Mouse (Mus musculus): Measurements from ENCODE around the gene Hecw2. TPM values are rescaled to one million over a fixed set of nuclear protein-coding genes. Genes with fewer than 3 reads are reported as not detected.
A peak's percentile ranks its signal among the peaks of the same experiment; 100 is the strongest.

Hecw2 gene
- polyA plus RNA-seq, 1 experiment from 2014 or later, result 0.52 TPM

- Histone ChIP-seq H3K4me3 (replicated peaks) (no peak overlapping the region), H3K9me3 (replicated peaks) (no peaks in the 10 kb centered on the region), H3K4me1 (replicated peaks) (no peaks in the 10 kb centered on the region), H3K27me3 (no peaks in the 10 kb centered on the region), H3K36me3 (replicated peaks) (no peaks in the 10 kb centered on the region), H3K4me2 (no peak overlapping the region), H3K9ac (no peak overlapping the region), H3K27ac (replicated peaks) (no peak overlapping the region)
- ATAC-seq (ENCODE audit: insufficient read depth), result no peak
- WGBS (ENCODE audit: insufficient replicate concordance), result 32% methylated on average over 2 of the region's 2 CpGs
These were observed 261.7 kb downstream of the Hecw2 start for GRCm38 (mm10) chr1:53933308-53933707.

GRCm38 (mm10) chr1:53931314-53931713 is 263.7 kb downstream of the Hecw2 start:
- Histone ChIP-seq H3K9me3 (replicated peaks) (no peaks in the 10 kb centered on the region), H3K4me3 (replicated peaks) (no peak overlapping the region), H3K4me1 (replicated peaks) (no peaks in the 10 kb centered on the region), H3K27ac (replicated peaks) (no peak overlapping the region), H3K27me3 (no peaks in the 10 kb centered on the region), H3K9ac (no peak overlapping the region), H3K4me2 (no peak overlapping the region), H3K36me3 (replicated peaks) (no peaks in the 10 kb centered on the region)
- ATAC-seq (ENCODE audit: insufficient read depth), result no peak
- WGBS (ENCODE audit: insufficient replicate concordance), result 30% methylated on average over 3 of the region's 3 CpGs

- no peak overlapping the region for H3K9ac ChIP-seq
- ATAC-seq (ENCODE audit: insufficient read depth), result no peak
- WGBS (ENCODE audit: insufficient replicate concordance), result 24% methylated on average over 4 of the region's 4 CpGs
- H3K27ac ChIP-seq (replicated peaks), result no peak overlapping the region
- no peak overlapping the region for H3K4me2 ChIP-seq
- no peaks in the 10 kb centered on the region for H3K4me1 ChIP-seq (replicated peaks)
- no peaks in the 10 kb centered on the region for H3K27me3 ChIP-seq
- no peaks in the 10 kb centered on the region for H3K9me3 ChIP-seq (replicated peaks)
- no peak overlapping the region for H3K4me3 ChIP-seq (replicated peaks)
- no peaks in the 10 kb centered on the region for H3K36me3 ChIP-seq (replicated peaks)
These were observed 267.4 kb downstream of the Hecw2 start for GRCm38 (mm10) chr1:53927605-53928004.

- H3K36me3 ChIP-seq (replicated peaks), result no peaks in the 10 kb centered on the region
- H3K27ac ChIP-seq (replicated peaks), result no peak overlapping the region
- 62% methylated on average over 18 of the region's 18 CpGs for WGBS (ENCODE audit: insufficient replicate concordance)
- no peak overlapping the region for H3K4me3 ChIP-seq (replicated peaks)
- no peak overlapping the region for H3K4me2 ChIP-seq
- no peak for ATAC-seq (ENCODE audit: insufficient read depth)
- H3K9me3 ChIP-seq (replicated peaks), result no peaks in the 10 kb centered on the region
- H3K4me1 ChIP-seq (replicated peaks), result no peaks in the 10 kb centered on the region
- H3K9ac ChIP-seq, result no peak overlapping the region
- no peaks in the 10 kb centered on the region for H3K27me3 ChIP-seq
These were observed 269.6 kb downstream of the Hecw2 start for GRCm38 (mm10) chr1:53925149-53925901.

- Histone ChIP-seq H3K27me3 (no peaks in the 10 kb centered on the region), H3K4me3 (replicated peaks) (no peak overlapping the region), H3K4me1 (replicated peaks) (no peaks in the 10 kb centered on the region), H3K27ac (replicated peaks) (no peak overlapping the region), H3K36me3 (replicated peaks) (no peaks in the 10 kb centered on the region), H3K4me2 (no peak overlapping the region), H3K9ac (no peak overlapping the region), H3K9me3 (replicated peaks) (no peaks in the 10 kb centered on the region)
- no peak for ATAC-seq (ENCODE audit: insufficient read depth)
- 69% methylated on average over 3 of the region's 3 CpGs for WGBS (ENCODE audit: insufficient replicate concordance)
These were observed 283.1 kb downstream of the Hecw2 start for GRCm38 (mm10) chr1:53911848-53912247.

GRCm38 (mm10) chr1:53910251-53910650 is 284.7 kb downstream of the Hecw2 start:
- WGBS (ENCODE audit: insufficient replicate concordance), result 45% methylated on average over 1 of the region's 1 CpGs
- H3K4me3 ChIP-seq (replicated peaks), result no peak overlapping the region
- H3K27ac ChIP-seq (replicated peaks), result no peak overlapping the region
- H3K27me3 ChIP-seq, result no peaks in the 10 kb centered on the region
- H3K9ac ChIP-seq, result no peak overlapping the region
- H3K4me1 ChIP-seq (replicated peaks), result no peaks in the 10 kb centered on the region
- no peak overlapping the region for H3K4me2 ChIP-seq
- H3K36me3 ChIP-seq (replicated peaks), result no peaks in the 10 kb centered on the region
- ATAC-seq (ENCODE audit: insufficient read depth), result peak; percentile 65
- no peaks in the 10 kb centered on the region for H3K9me3 ChIP-seq (replicated peaks)

GRCm38 (mm10) chr1:53909118-53909517 is 285.9 kb downstream of the Hecw2 start:
- 11% methylated on average over 3 of the region's 3 CpGs for WGBS (ENCODE audit: insufficient replicate concordance)
- H3K36me3 ChIP-seq (replicated peaks), result no peaks in the 10 kb centered on the region
- no peak overlapping the region for H3K4me3 ChIP-seq (replicated peaks)
- no peaks in the 10 kb centered on the region for H3K4me1 ChIP-seq (replicated peaks)
- no peaks in the 10 kb centered on the region for H3K9me3 ChIP-seq (replicated peaks)
- no peaks in the 10 kb centered on the region for H3K27me3 ChIP-seq
- no peak for ATAC-seq (ENCODE audit: insufficient read depth)
- no peak overlapping the region for H3K9ac ChIP-seq
- no peak overlapping the region for H3K27ac ChIP-seq (replicated peaks)
- H3K4me2 ChIP-seq, result no peak overlapping the region

- no peak for ATAC-seq (ENCODE audit: insufficient read depth)
- Histone ChIP-seq H3K4me3 (replicated peaks) (no peak overlapping the region), H3K9ac (no peak overlapping the region), H3K27ac (replicated peaks) (no peak overlapping the region), H3K9me3 (replicated peaks) (no peaks in the 10 kb centered on the region), H3K4me1 (replicated peaks) (no peaks in the 10 kb centered on the region), H3K36me3 (replicated peaks) (no peaks in the 10 kb centered on the region), H3K27me3 (no peaks in the 10 kb centered on the region), H3K4me2 (no peak overlapping the region)
- WGBS (ENCODE audit: insufficient replicate concordance), result 19% methylated on average over 3 of the region's 3 CpGs
These were observed 288.8 kb downstream of the Hecw2 start for GRCm38 (mm10) chr1:53906175-53906574.

GRCm38 (mm10) chr1:53900416-53900815 is 294.6 kb downstream of the Hecw2 start:
- Histone ChIP-seq H3K4me2 (no peak overlapping the region), H3K36me3 (replicated peaks) (no peaks in the 10 kb centered on the region), H3K4me1 (replicated peaks) (no peaks in the 10 kb centered on the region), H3K9me3 (replicated peaks) (no peaks in the 10 kb centered on the region), H3K9ac (no peak overlapping the region), H3K4me3 (replicated peaks) (no peak overlapping the region), H3K27me3 (no peaks in the 10 kb centered on the region), H3K27ac (replicated peaks) (no peak overlapping the region)
- WGBS (ENCODE audit: insufficient replicate concordance), result 60% methylated on average over 2 of the region's 2 CpGs
- ATAC-seq (ENCODE audit: insufficient read depth), result no peak

- H3K9me3 ChIP-seq (replicated peaks), result no peaks in the 10 kb centered on the region
- no peak overlapping the region for H3K4me2 ChIP-seq
- H3K9ac ChIP-seq, result no peak overlapping the region
- H3K36me3 ChIP-seq (replicated peaks), result no peaks in the 10 kb centered on the region
- WGBS (ENCODE audit: insufficient replicate concordance), result 69% methylated on average over 5 of the region's 5 CpGs
- no peaks in the 10 kb centered on the region for H3K4me1 ChIP-seq (replicated peaks)
- no peak overlapping the region for H3K27ac ChIP-seq (replicated peaks)
- no peak overlapping the region for H3K4me3 ChIP-seq (replicated peaks)
- ATAC-seq (ENCODE audit: insufficient read depth), result no peak
- no peaks in the 10 kb centered on the region for H3K27me3 ChIP-seq
These were observed 300.7 kb downstream of the Hecw2 start for GRCm38 (mm10) chr1:53894299-53894698.

- no peak for ATAC-seq (ENCODE audit: insufficient read depth)
- H3K4me2 ChIP-seq, result no peak overlapping the region
- H3K36me3 ChIP-seq (replicated peaks), result no peaks in the 10 kb centered on the region
- H3K4me1 ChIP-seq (replicated peaks), result no peaks in the 10 kb centered on the region
- no peaks in the 10 kb centered on the region for H3K27me3 ChIP-seq
- 29% methylated on average over 3 of the region's 3 CpGs for WGBS (ENCODE audit: insufficient replicate concordance)
- no peak overlapping the region for H3K4me3 ChIP-seq (replicated peaks)
- no peak overlapping the region for H3K27ac ChIP-seq (replicated peaks)
- no peaks in the 10 kb centered on the region for H3K9me3 ChIP-seq (replicated peaks)
- H3K9ac ChIP-seq, result no peak overlapping the region
These were observed 304.6 kb downstream of the Hecw2 start for GRCm38 (mm10) chr1:53890380-53890779.

- Histone ChIP-seq H3K27ac (replicated peaks) (no peak overlapping the region), H3K4me2 (no peak overlapping the region), H3K36me3 (replicated peaks) (no peaks in the 10 kb centered on the region), H3K4me3 (replicated peaks) (no peak overlapping the region), H3K9me3 (replicated peaks) (no peaks in the 10 kb centered on the region), H3K27me3 (no peaks in the 10 kb centered on the region), H3K9ac (no peak overlapping the region), H3K4me1 (replicated peaks) (no peaks in the 10 kb centered on the region)
- 54% methylated on average over 3 of the region's 3 CpGs for WGBS (ENCODE audit: insufficient replicate concordance)
- no peak for ATAC-seq (ENCODE audit: insufficient read depth)
These were observed 305.2 kb downstream of the Hecw2 start for GRCm38 (mm10) chr1:53889806-53890205.

Measured in liver, embryonic 15.5 days (tissue).